Mouse (Mus musculus) heart, adult 2 months (tissue): ENCODE data around the gene Ppef2. TPM values are rescaled to one million over a fixed set of nuclear protein-coding genes. Genes with fewer than 3 reads are reported as not detected.

ENCODE experiments used
- DNase-seq, 2 experiments: peaks; one replicate each; pipeline ENCODE4 v3.0.0; 2021
- H3K27ac ChIP-seq: fragments of 200-600 bp; 2 replicates; pipeline ENCODE4 v1.8.1; 2022
- H3K27me3 ChIP-seq: fragments of 200-500 bp; 2 replicates; pipeline ENCODE4 v1.6.1; 2012; ENCODE audit warnings: mild to moderate bottlenecking, low read length, inconsistent platforms, mixed read lengths; ENCODE audit not compliant: control insufficient read depth, insufficient read depth
- H3K36me3 ChIP-seq: fragments of 200-500 bp; 2 replicates; pipeline ENCODE4 v1.6.1; 2012; ENCODE audit warnings: low read length, inconsistent platforms; ENCODE audit not compliant: control insufficient read depth, insufficient read depth
- H3K4me1 ChIP-seq: fragments of 200-500 bp; 2 replicates; pipeline ENCODE4 v1.6.1; 2011; ENCODE audit warnings: low read length; ENCODE audit not compliant: control insufficient read depth, insufficient read depth
- H3K4me3 ChIP-seq: fragments of 200-600 bp; 2 replicates; pipeline ENCODE4 v1.8.1; 2022
- H3K79me2 ChIP-seq: fragments of 200-500 bp; replicated peaks from 2 replicates; pipeline ENCODE4 v1.6.1; 2012; ENCODE audit warnings: mild to moderate bottlenecking, inconsistent platforms, low read length, moderate library complexity, mixed read lengths; ENCODE audit not compliant: control insufficient read depth, insufficient read depth
- H3K9ac ChIP-seq: fragments of 200-500 bp; 2 replicates; pipeline ENCODE4 v1.6.1; 2012; ENCODE audit warnings: low read depth, mild to moderate bottlenecking, control low read depth, inconsistent platforms, low read length, mixed read lengths
- CTCF ChIP-seq: fragments of 200-600 bp; IDR thresholded peaks from 2 replicates; pipeline ENCODE4 v1.8.1; 2022; ENCODE audit warnings: antibody characterized with exemption, mild to moderate bottlenecking, moderate library complexity
- EP300 ChIP-seq: fragments of 200-500 bp; IDR thresholded peaks from 2 replicates; pipeline ENCODE4 v1.6.1; 2011; ENCODE audit warnings: low read depth, low read length, control low read depth; ENCODE audit not compliant: insufficient read depth
- POLR2A ChIP-seq: fragments of 200-500 bp; IDR thresholded peaks from 2 replicates; pipeline ENCODE4 v1.6.1; 2011; ENCODE audit warnings: mild to moderate bottlenecking, low read depth, low read length, control low read depth; ENCODE audit not compliant: insufficient read depth
- WGBS: fragments of 180-500 bp; shearing (Covaris S2); methylation state at CpG from one replicate; pipeline ENCODE4 v1.1.7; 2018; 5-methylcytosine and 5-hydroxymethylcytosine counted together
- intact Hi-C: fragments of 180-260 bp; cut with DNase I; formaldehyde crosslinking; loops from one replicate; pipeline ENCODE4 v1.15.1; 2025
- polyA plus RNA-seq: library from polyadenylated mRNA; depleted of rRNA; stranded (reverse); fragments of >200 nt; gene quantifications from 2 replicates; pipeline ENCODE4 v1.2.3, GENCODE M21; 2012
- total RNA-seq, 2 experiments: library from RNA; stranded (reverse); gene quantifications; 2 replicates each; pipeline ENCODE4 v1.2.3; 2021

Gene Ppef2
- total and polyA plus RNA-seq, 3 experiments: 0.74 TPM; not detected in 2

DNA sequence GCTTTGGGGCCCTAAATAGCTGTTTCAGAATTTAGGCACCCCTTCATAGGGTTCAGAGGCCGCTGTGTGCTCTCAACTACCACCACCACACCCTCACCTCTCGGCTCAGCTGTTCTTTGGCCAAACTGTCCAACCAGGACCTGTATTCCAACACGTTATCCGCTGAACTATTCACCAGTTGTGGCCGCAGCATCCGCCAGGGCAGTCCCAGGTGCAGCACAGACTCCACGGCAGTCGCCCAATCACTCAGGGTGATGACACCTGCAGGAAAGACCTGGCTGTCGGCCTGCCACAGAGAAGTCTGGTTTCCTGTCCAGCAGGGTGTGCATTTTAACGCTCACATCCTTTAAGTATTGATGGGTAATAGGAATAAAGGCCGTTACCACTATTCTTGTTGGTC is 25.8 kb downstream of the Ppef2 start:
- TF ChIP-seq EP300: no peak
- no peak for TF ChIP-seq CTCF
- no peak for TF ChIP-seq POLR2A
- Histone ChIP-seq H3K4me1 (no peaks in the 10 kb centered on the region), H3K27me3 (no peaks in the 10 kb centered on the region; the same call in 1 of the 2 replicates), H3K27ac (no peak overlapping the region), H3K36me3 (no peaks in the 10 kb centered on the region), H3K79me2 (no peaks in the 10 kb centered on the region), H3K4me3 (no peak overlapping the region), H3K9ac (no peak overlapping the region)
- no peak for DNase-seq
- 82% methylated on average over 11 of the region's 11 CpGs for WGBS
- intact Hi-C loops: no loop called here

- WGBS: 94% methylated on average over 3 of the region's 3 CpGs
- TF ChIP-seq EP300 (no peak), CTCF (no peak), POLR2A (no peak)
- no peaks in the 10 kb centered on the region for H3K79me2 ChIP-seq
- no peaks in the 10 kb centered on the region for H3K4me1 ChIP-seq
- H3K27me3 ChIP-seq: no peaks in the 10 kb centered on the region; the same call in 1 of the 2 replicates
- intact Hi-C loops: no loop called here
- DNase-seq: no peak
- no peak overlapping the region for H3K27ac ChIP-seq
- H3K4me3 ChIP-seq: no peak overlapping the region
- no peak overlapping the region for H3K9ac ChIP-seq
- H3K36me3 ChIP-seq: no peaks in the 10 kb centered on the region
These were observed 26.6 kb downstream of the Ppef2 start for GRCm38 (mm10) chr5:92229514-92229913.

DNA sequence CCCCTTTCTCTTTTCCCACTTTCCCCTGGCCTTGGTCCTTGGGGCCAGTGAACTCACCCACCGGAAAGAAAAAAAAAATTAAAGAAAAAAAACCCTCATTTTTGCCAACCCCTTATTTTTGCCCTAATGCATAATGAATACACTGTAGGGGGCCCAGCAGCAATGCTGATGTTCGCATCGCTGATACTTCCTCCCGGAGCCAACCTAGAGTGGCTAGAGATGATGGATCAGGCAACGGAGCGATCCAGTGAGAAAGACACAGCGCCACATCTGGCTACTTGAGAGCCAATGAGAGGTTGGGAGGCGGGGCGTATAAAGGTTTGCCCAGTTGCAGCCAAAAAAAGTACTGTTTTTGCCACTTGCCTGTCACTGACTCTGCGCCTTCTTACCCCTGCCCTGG is 27.3 kb downstream of the Ppef2 start:
- H3K79me2 ChIP-seq: no peaks in the 10 kb centered on the region
- H3K27ac ChIP-seq: no peak overlapping the region
- H3K27me3 ChIP-seq: no peaks in the 10 kb centered on the region; the same call in 1 of the 2 replicates
- 47% methylated on average over 10 of the region's 10 CpGs for WGBS
- H3K4me3 ChIP-seq: no peak overlapping the region
- no peak for DNase-seq
- intact Hi-C loops: no loop called here
- H3K4me1 ChIP-seq: no peaks in the 10 kb centered on the region
- H3K36me3 ChIP-seq: no peaks in the 10 kb centered on the region
- no peak for TF ChIP-seq POLR2A
- no peak for TF ChIP-seq CTCF
- TF ChIP-seq EP300: no peak
- no peak overlapping the region for H3K9ac ChIP-seq

DNA sequence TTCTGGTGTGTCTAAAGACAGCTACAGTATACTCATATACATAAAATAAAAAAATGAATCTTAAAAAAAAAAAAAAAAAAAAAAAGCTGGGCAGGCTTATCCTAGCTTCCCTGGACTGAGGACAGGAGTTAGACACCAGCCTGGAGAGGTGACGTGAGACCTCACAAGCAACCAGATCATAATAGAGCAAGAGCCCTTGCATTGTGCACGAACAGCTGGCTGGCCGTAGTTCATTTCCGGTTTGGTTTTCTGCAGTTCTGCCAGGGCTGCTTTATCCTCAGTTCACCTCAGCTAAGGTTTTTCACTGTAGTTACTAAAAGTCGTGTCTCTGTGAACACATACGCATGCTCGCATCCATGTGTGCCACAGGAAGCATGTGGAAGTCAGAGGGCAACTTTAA is 28.3 kb downstream of the Ppef2 start:
- intact Hi-C loops: no loop called here

DNA sequence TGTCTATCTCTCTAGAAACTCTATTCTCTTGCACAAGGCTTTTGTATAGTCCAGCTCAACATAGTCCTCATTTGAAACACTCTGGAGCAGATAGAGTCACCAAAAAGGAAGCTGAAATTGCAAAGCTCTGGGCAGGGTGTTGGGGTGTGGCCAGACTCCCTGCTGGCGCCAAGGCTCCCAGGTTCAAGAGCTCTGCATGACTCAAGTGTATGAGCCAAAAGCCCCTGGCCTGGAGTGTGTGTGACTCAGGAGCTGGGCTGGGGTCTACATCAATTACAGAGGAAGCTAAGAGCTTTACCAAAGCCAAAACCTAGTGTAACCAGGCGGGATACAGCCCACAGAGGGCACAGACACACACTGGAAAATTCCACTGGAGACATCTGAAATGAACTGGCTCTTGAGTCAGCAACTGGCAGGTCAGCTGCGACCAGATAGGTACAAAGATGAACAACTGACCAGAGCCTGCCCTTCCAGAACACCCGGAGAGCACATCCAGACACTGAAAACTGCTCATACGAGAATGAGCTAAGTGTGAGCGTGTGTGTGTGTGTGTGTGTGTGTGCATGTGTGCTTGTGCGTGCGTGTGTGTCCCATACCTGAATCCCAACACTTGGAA is 35.7 kb downstream of the Ppef2 start:
- Histone ChIP-seq H3K27me3 (no peaks in the 10 kb centered on the region), H3K9ac (no peak overlapping the region), H3K27ac (no peak overlapping the region), H3K79me2 (no peaks in the 10 kb centered on the region), H3K36me3 (no peaks in the 10 kb centered on the region), H3K4me1 (peaks cover 2% of the 10 kb centered on the region), H3K4me3 (no peak overlapping the region)
- intact Hi-C loops: no loop called here
- whole genome bisulfite sequencing: 83% methylated on average over 8 of the region's 8 CpGs
- TF ChIP-seq EP300 (no peak), CTCF (no peak), POLR2A (no peak)
- DNase-seq: peak in 1 of 2 experiments; percentile 10

More for the DNA sequence above, 28.3 kb downstream of the Ppef2 start:
- H3K9ac ChIP-seq: no peak overlapping the region
- no peak overlapping the region for H3K4me3 ChIP-seq
- H3K27me3 ChIP-seq: no peaks in the 10 kb centered on the region; the same call in 1 of the 2 replicates
- H3K4me1 ChIP-seq: no peaks in the 10 kb centered on the region
- peak in 1 of 2 experiments; percentile 15 for DNase-seq
- H3K27ac ChIP-seq: no peak overlapping the region
- H3K79me2 ChIP-seq: no peaks in the 10 kb centered on the region
- TF ChIP-seq POLR2A (no peak), EP300 (no peak), CTCF (no peak)
- no peaks in the 10 kb centered on the region for H3K36me3 ChIP-seq
- 56% methylated on average over 7 of the region's 7 CpGs for WGBS

- TF ChIP-seq POLR2A (no peak), CTCF (no peak)
- no peaks in the 10 kb centered on the region for H3K79me2 ChIP-seq
- no peak overlapping the region for H3K4me3 ChIP-seq
- no peaks in the 10 kb centered on the region for H3K36me3 ChIP-seq
- no peaks in the 10 kb centered on the region for H3K27me3 ChIP-seq
- intact Hi-C loops: no loop called here
- no peak for DNase-seq
- H3K4me1 ChIP-seq: peaks cover 2% of the 10 kb centered on the region
- no peak overlapping the region for H3K27ac ChIP-seq
- WGBS: 40% methylated on average over 6 of the region's 6 CpGs
- H3K9ac ChIP-seq: no peak overlapping the region
These were observed 36.3 kb downstream of the Ppef2 start for GRCm38 (mm10) chr5:92219826-92220225.
